Mouse (Mus musculus) C2C12 (cell line): ENCODE results near the gene Med18. TPM values are rescaled to one million over a fixed set of nuclear protein-coding genes. Genes with fewer than 3 reads are reported as not detected.
"Not testable (repeated sequence)": the region's sequence is repeated elsewhere in the genome, so short reads cannot be mapped to it uniquely, and the experiment has no call there.

Experiments used
- H3K27me3 ChIP-seq: one replicate; pipeline ENCODE4 v1.6.1; 2011; ENCODE audit not compliant: control insufficient read depth, insufficient read depth, insufficient read length
- H3K36me3 ChIP-seq: one replicate; pipeline ENCODE4 v1.6.1; 2011; ENCODE audit not compliant: control insufficient read depth, insufficient read depth
- H3K4me3 ChIP-seq: one replicate; pipeline ENCODE4 v1.5.1; 2011; ENCODE audit warnings: mild to moderate bottlenecking, control low read depth; ENCODE audit not compliant: poor library complexity, insufficient read depth, severe bottlenecking
- H3K79me2 ChIP-seq: one replicate; pipeline ENCODE4 v1.6.1; 2011; ENCODE audit not compliant: control insufficient read depth, insufficient read depth
- H3K79me3 ChIP-seq: one replicate; pipeline ENCODE4 v1.6.1; 2011; ENCODE audit warnings: low read depth, control low read depth
- H3ac ChIP-seq: one replicate; pipeline ENCODE3; 2011; ENCODE audit warnings: low read depth; ENCODE audit not compliant: control insufficient read depth, insufficient read length
- CEBPB ChIP-seq: IDR thresholded peaks from one replicate; pipeline ENCODE4 v1.6.1; 2011; ENCODE audit warnings: low read depth, mild to moderate bottlenecking, control low read depth, moderate library complexity
- CTCF ChIP-seq: IDR thresholded peaks from one replicate; pipeline ENCODE4 v1.5.1; 2011; ENCODE audit not compliant: control insufficient read depth, insufficient read depth, insufficient read length
- FOSL1 ChIP-seq: IDR thresholded peaks from one replicate; pipeline ENCODE4 v1.8.0; 2011; ENCODE audit warnings: mild to moderate bottlenecking, low read length; ENCODE audit not compliant: poor library complexity, insufficient read depth, severe bottlenecking
- MAX ChIP-seq: IDR thresholded peaks from one replicate; pipeline ENCODE4 v1.6.1; 2011; ENCODE audit warnings: mild to moderate bottlenecking, control low read depth
- MYOD1 ChIP-seq: IDR thresholded peaks from one replicate; pipeline ENCODE4 v1.6.1; 2011; ENCODE audit warnings: low read depth; ENCODE audit not compliant: control insufficient read depth, insufficient read length
- MYOG ChIP-seq: IDR thresholded peaks from one replicate; pipeline ENCODE4 v1.6.1; 2011; ENCODE audit not compliant: control insufficient read depth, insufficient read length; ENCODE audit errors: extremely low read depth
- USF1 ChIP-seq: IDR thresholded peaks from one replicate; pipeline ENCODE4 v1.6.1; 2011; ENCODE audit warnings: low read depth, mild to moderate bottlenecking, control low read depth, moderate library complexity
- polyA plus RNA-seq: library from polyadenylated mRNA; unstranded; fragments of >200 nt; fragmentation: generic; extraction: Trizol; gene quantifications from one replicate; pipeline ENCODE4 v1.2.1, GENCODE M21; 2012; ENCODE audit warnings: missing spikeins

Gene Med18
- polyA plus RNA-seq, 1 experiment: 13.4 TPM

- H3K27me3 ChIP-seq: no peaks in the 10 kb centered on the region
- TF ChIP-seq USF1: no peak
- TF ChIP-seq MYOG: no peak
- TF ChIP-seq MAX: no peak
- no peak for TF ChIP-seq CTCF
- no peak for TF ChIP-seq CEBPB
- no peak for TF ChIP-seq FOSL1
- TF ChIP-seq MYOD1: no peak
These were observed 24.8 kb upstream of the Med18 start for GRCm38 (mm10) chr4:132488521-132488920.

GRCm38 (mm10) chr4:132484820-132485219 lies 21.1 kb upstream of the Med18 start:
- H3K27me3 ChIP-seq: no peaks in the 10 kb centered on the region
- TF ChIP-seq MAX: no peak
- H3K79me3 ChIP-seq: no peaks in the 10 kb centered on the region
- no peaks in the 10 kb centered on the region for H3K36me3 ChIP-seq
- H3K79me2 ChIP-seq: no peaks in the 10 kb centered on the region
- H3K4me3 ChIP-seq: no peak overlapping the region
- no peak overlapping the region for H3ac ChIP-seq

More at GRCm38 (mm10) chr4:132488521-132488920, 24.8 kb upstream of the Med18 start:
- no peaks in the 10 kb centered on the region for H3K79me3 ChIP-seq
- peaks cover 19% of the 10 kb centered on the region for H3K36me3 ChIP-seq
- H3K79me2 ChIP-seq: no peaks in the 10 kb centered on the region
- no peak overlapping the region for H3K4me3 ChIP-seq
- no peak overlapping the region for H3ac ChIP-seq

- H3ac ChIP-seq: no peak overlapping the region
- H3K79me3 ChIP-seq: no peaks in the 10 kb centered on the region
- no peaks in the 10 kb centered on the region for H3K27me3 ChIP-seq
- no peaks in the 10 kb centered on the region for H3K36me3 ChIP-seq
- H3K4me3 ChIP-seq: no peak overlapping the region
- no peak for TF ChIP-seq CEBPB
- TF ChIP-seq MYOG: no peak
- no peak for TF ChIP-seq FOSL1
- no peak for TF ChIP-seq CTCF
- TF ChIP-seq MAX: no peak
- TF ChIP-seq MYOD1: no peak
- no peak for TF ChIP-seq USF1
- no peaks in the 10 kb centered on the region for H3K79me2 ChIP-seq
These were observed 20.5 kb upstream of the Med18 start for GRCm38 (mm10) chr4:132484231-132484630.

DNA sequence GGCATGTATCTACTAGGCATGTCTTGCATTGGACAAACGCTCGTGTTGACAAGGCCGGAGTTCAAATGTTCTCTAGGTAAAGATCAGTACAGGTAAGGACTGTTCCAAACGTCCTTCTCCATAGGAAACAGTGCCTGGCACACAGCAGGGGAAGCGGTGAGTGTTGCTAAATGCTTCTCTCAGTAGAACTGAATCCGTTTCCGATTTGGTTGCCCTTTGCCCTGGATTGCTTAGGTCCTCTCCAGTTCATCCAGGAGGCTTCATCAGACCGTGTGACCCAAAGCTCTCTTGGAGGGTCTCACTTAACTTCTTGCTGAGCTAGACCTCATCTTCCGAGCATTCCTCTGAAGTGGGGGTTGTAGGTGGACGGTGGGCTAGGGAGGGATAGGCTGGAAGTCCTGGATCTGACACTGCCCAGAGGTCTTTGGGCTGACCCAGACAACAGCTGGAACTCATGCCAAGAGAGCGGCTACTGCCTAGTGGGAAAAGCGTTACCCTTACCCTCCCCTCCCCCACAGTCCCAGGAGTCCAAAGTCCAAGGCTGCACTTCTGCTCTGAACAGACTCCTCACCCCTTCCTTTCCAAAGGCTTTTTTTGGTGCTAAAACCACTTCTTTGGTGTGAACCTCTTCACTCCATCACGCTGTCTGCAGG lies 19.4 kb upstream of the Med18 start:
- no peaks in the 10 kb centered on the region for H3K36me3 ChIP-seq
- H3K79me2 ChIP-seq: no peaks in the 10 kb centered on the region
- H3K79me3 ChIP-seq: no peaks in the 10 kb centered on the region
- no peak overlapping the region for H3ac ChIP-seq
- TF ChIP-seq FOSL1 (no peak), CTCF (no peak), MYOG (no peak), MYOD1 (no peak), CEBPB (no peak), MAX (no peak), USF1 (no peak)
- H3K27me3 ChIP-seq: no peaks in the 10 kb centered on the region
- no peak overlapping the region for H3K4me3 ChIP-seq

GRCm38 (mm10) chr4:132482104-132482503 lies 18.4 kb upstream of the Med18 start:
- H3K79me3 ChIP-seq, H3K27me3 ChIP-seq, H3K36me3 ChIP-seq, H3K79me2 ChIP-seq, H3ac ChIP-seq, H3K4me3 ChIP-seq: not testable (repeated sequence)

DNA sequence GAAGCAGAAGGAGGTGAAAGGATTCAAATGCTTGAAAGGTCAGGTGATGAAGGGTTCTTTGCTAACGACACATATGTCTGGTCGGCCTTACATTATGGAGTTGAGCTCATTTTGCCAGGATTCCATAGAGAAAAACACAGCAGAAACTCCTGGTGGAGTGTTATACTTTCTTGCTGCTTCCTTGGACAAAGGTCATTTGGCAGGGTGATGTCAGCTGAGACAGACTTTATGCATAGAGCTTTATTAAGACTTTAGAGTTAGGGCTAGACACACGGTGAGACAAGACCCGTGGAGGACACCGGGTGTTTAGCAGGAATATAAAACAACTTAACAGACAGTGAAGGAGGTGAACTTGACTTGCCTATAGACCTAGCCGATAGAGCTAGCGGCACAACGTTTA lies 14.1 kb upstream of the Med18 start:
- Histone ChIP-seq H3K27me3 (no peaks in the 10 kb centered on the region), H3ac (no peak overlapping the region), H3K4me3 (no peak overlapping the region), H3K79me3 (no peaks in the 10 kb centered on the region), H3K79me2 (no peaks in the 10 kb centered on the region), H3K36me3 (no peaks in the 10 kb centered on the region)
- TF ChIP-seq MAX (no peak), MYOG (no peak), CEBPB (no peak), MYOD1 (no peak), USF1 (no peak), CTCF (no peak), FOSL1 (no peak)
